Mouse (Mus musculus) neural tube, embryonic 14.5 days (tissue): Measurements from ENCODE around the gene Npm3. TPM values are rescaled to one million over a fixed set of nuclear protein-coding genes. Genes with fewer than 3 reads are reported as not detected.

Experiments used
- ATAC-seq: fragments of 200-750 bp; cut with Nextera tagmentation; 2 replicates; pipeline ENCODE4 v1.8.0; 2017; ENCODE audit warnings: low read depth, mild to moderate bottlenecking, moderate TSS enrichment, moderate library complexity
- H3K27ac ChIP-seq: fragments of 300-500 bp; sonication (generic); 2 replicates; pipeline ENCODE4 v1.5.1; 2014; ENCODE audit warnings: low read depth, mild to moderate bottlenecking, control low read depth, low read length, moderate library complexity, mixed read lengths
- H3K27me3 ChIP-seq: fragments of 300-500 bp; sonication (generic); 2 replicates; pipeline ENCODE4 v1.6.1; 2014; ENCODE audit warnings: low read length; ENCODE audit not compliant: control insufficient read depth, insufficient read depth
- H3K36me3 ChIP-seq: fragments of 300-500 bp; sonication (generic); 2 replicates; pipeline ENCODE4 v1.6.1; 2014; ENCODE audit warnings: low read length, mixed read lengths; ENCODE audit not compliant: control insufficient read depth, insufficient read depth
- H3K4me1 ChIP-seq: fragments of 300-500 bp; sonication (generic); 2 replicates; pipeline ENCODE4 v1.6.1; 2014; ENCODE audit warnings: low read length; ENCODE audit not compliant: control insufficient read depth, insufficient read depth
- H3K4me2 ChIP-seq: fragments of 300-500 bp; sonication (generic); 2 replicates; pipeline ENCODE4 v1.6.1; 2014; ENCODE audit warnings: mild to moderate bottlenecking, low read depth, low read length, control low read depth
- H3K4me3 ChIP-seq: fragments of 300-500 bp; sonication (generic); 2 replicates; pipeline ENCODE4 v1.5.1; 2014; ENCODE audit warnings: low read depth, low read length, control low read depth, mixed read lengths
- H3K9ac ChIP-seq: fragments of 300-500 bp; sonication (generic); replicated peaks from 2 replicates; pipeline ENCODE4 v1.6.1; 2014; ENCODE audit warnings: low read depth, mild to moderate bottlenecking, control low read depth, low read length, mixed read lengths
- H3K9me3 ChIP-seq: fragments of 300-500 bp; sonication (generic); 2 replicates; pipeline ENCODE4 v1.6.1; 2016; ENCODE audit warnings: low read length; ENCODE audit not compliant: control insufficient read depth
- WGBS: fragments of 180-500 bp; shearing (Covaris S2); extraction: QIAGEN DNeasy Blood & Tissue Kit; methylation state at CpG from one replicate; pipeline ENCODE4 v1.1.7; 2014; 5-methylcytosine and 5-hydroxymethylcytosine counted together
- polyA plus RNA-seq: library from polyadenylated mRNA; unstranded; fragments of >200 nt; fragmentation: Nextera tagmentation; extraction: Ambion mirVana; gene quantifications from 2 replicates; pipeline ENCODE4 v1.2.1, GENCODE M21; 2014

Npm3 gene
- 5.9 and 6.1 TPM in 2 replicates for polyA plus RNA-seq

GRCm38 (mm10) chr19:45749243-45750043 is at the start of gene Npm3:
Gene Npm3 (minus strand): TSS chr19:45749591.
- H3K4me2 ChIP-seq, result peak within 1 kb of the TSS; percentile 97
- WGBS, result 1% methylated on average over 58 of the region's 60 CpGs
- peak; percentile 88 for ATAC-seq
- H3K27me3 ChIP-seq, result peaks cover 20% of the 10 kb centered on the region
- no peak within 1 kb of the TSS; the same call in 1 of the 2 replicates for H3K27ac ChIP-seq
- peak within 1 kb of the TSS; percentile 72 for H3K9ac ChIP-seq
- no peaks in the 10 kb centered on the region for H3K9me3 ChIP-seq
- peaks cover 18% of the 10 kb centered on the region for H3K36me3 ChIP-seq
- H3K4me1 ChIP-seq, result peaks cover 9% of the 10 kb centered on the region
- H3K4me3 ChIP-seq, result peak within 1 kb of the TSS; percentile 81

- Histone ChIP-seq H3K27ac (no peak overlapping the region), H3K4me1 (no peaks in the 10 kb centered on the region), H3K36me3 (no peaks in the 10 kb centered on the region), H3K27me3 (no peaks in the 10 kb centered on the region), H3K9me3 (no peaks in the 10 kb centered on the region), H3K9ac (no peak overlapping the region), H3K4me3 (no peak overlapping the region), H3K4me2 (no peak overlapping the region)
- 69% methylated on average over 15 of the region's 15 CpGs for WGBS
- no peak for ATAC-seq
Measured at GRCm38 (mm10) chr19:45796879-45797278, 47.5 kb upstream of the Npm3 start.

DNA sequence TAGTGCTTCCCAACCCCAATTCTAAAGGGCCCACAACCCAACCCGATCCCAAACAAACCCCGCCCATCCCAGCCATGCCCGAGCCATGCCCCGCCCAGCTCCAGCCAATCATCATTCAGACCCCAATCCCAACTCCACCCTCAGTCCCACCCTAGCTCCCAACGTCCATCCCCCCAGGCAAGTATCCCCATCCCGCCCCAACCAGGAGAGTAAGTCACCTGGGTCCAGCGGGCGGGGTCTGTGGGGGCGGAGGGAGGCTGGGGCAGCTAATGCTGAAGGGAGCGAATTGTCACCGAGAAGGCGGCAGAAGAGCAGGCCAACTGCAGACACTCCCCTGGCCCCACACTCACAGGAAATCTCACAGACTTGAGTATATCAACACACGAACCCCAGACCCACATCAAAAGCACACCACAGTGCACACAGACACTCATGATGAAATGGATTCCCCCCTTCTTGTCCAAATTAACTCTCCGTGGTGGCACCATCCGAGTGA is 46.7 kb upstream of the Npm3 start:
- no peak for ATAC-seq
- Histone ChIP-seq H3K9me3 (no peaks in the 10 kb centered on the region), H3K9ac (no peak overlapping the region), H3K27ac (no peak overlapping the region), H3K36me3 (no peaks in the 10 kb centered on the region), H3K4me2 (no peak overlapping the region), H3K27me3 (no peaks in the 10 kb centered on the region), H3K4me3 (no peak overlapping the region), H3K4me1 (no peaks in the 10 kb centered on the region)
- WGBS, result 10% methylated on average over 15 of the region's 15 CpGs

GRCm38 (mm10) chr19:45795406-45795944 is 46.1 kb upstream of the Npm3 start:
- WGBS, result 36% methylated on average over 15 of the region's 15 CpGs
- no peak overlapping the region for H3K4me2 ChIP-seq

DNA sequence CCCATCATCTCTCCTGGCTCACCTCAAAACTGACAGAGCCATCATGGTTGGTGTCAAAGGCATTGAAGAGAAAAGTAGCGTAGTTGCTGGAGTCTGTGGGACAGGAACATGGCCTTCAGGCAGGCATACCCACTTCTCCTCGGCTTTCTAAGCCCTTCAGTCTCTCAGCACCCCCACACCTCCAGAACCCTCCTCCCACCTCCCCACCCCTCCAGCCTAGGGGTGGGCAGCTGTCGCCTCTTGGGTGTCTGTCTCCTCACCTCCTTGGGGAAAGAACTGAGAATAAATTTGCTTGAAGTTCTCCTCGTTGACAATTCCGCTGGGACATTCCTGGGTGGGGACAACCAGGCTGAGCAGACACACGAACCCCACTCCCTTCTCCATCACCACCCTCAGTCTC is 45.3 kb upstream of the Npm3 start:
- Histone ChIP-seq H3K27ac (no peak overlapping the region), H3K9me3 (no peaks in the 10 kb centered on the region), H3K4me2 (no peak overlapping the region), H3K4me1 (no peaks in the 10 kb centered on the region), H3K9ac (no peak overlapping the region), H3K36me3 (no peaks in the 10 kb centered on the region), H3K27me3 (no peaks in the 10 kb centered on the region), H3K4me3 (no peak overlapping the region)
- no peak for ATAC-seq
- WGBS, result 85% methylated on average over 6 of the region's 6 CpGs

More at GRCm38 (mm10) chr19:45795406-45795944, 46.1 kb upstream of the Npm3 start:
- Histone ChIP-seq H3K27me3 (no peaks in the 10 kb centered on the region), H3K36me3 (no peaks in the 10 kb centered on the region), H3K27ac (no peak overlapping the region), H3K9me3 (no peaks in the 10 kb centered on the region), H3K9ac (no peak overlapping the region), H3K4me1 (no peaks in the 10 kb centered on the region), H3K4me3 (no peak overlapping the region)
- no peak for ATAC-seq

GRCm38 (mm10) chr19:45792404-45792803 is 43.0 kb upstream of the Npm3 start:
- no peak for ATAC-seq
- 95% methylated on average over 6 of the region's 6 CpGs for WGBS
- Histone ChIP-seq H3K4me1 (no peaks in the 10 kb centered on the region), H3K4me2 (no peak overlapping the region), H3K27ac (no peak overlapping the region), H3K36me3 (no peaks in the 10 kb centered on the region), H3K27me3 (no peaks in the 10 kb centered on the region), H3K9me3 (no peaks in the 10 kb centered on the region), H3K4me3 (no peak overlapping the region), H3K9ac (no peak overlapping the region)

GRCm38 (mm10) chr19:45789888-45790874 is 40.8 kb upstream of the Npm3 start:
- H3K27ac ChIP-seq, result no peak overlapping the region
- no peaks in the 10 kb centered on the region for H3K36me3 ChIP-seq
- no peaks in the 10 kb centered on the region for H3K4me1 ChIP-seq
- no peak overlapping the region for H3K4me2 ChIP-seq
- WGBS, result 85% methylated on average over 13 of the region's 13 CpGs
- no peak overlapping the region for H3K4me3 ChIP-seq
- H3K9ac ChIP-seq, result no peak overlapping the region
- no peaks in the 10 kb centered on the region for H3K9me3 ChIP-seq
- no peak for ATAC-seq
- no peaks in the 10 kb centered on the region for H3K27me3 ChIP-seq

GRCm38 (mm10) chr19:45789365-45789764 is 40.0 kb upstream of the Npm3 start:
- Histone ChIP-seq H3K9me3 (no peaks in the 10 kb centered on the region), H3K4me1 (no peaks in the 10 kb centered on the region), H3K27ac (no peak overlapping the region), H3K4me2 (no peak overlapping the region), H3K9ac (no peak overlapping the region), H3K27me3 (no peaks in the 10 kb centered on the region), H3K4me3 (no peak overlapping the region), H3K36me3 (no peaks in the 10 kb centered on the region)
- no peak for ATAC-seq
- WGBS, result 42% methylated on average over 7 of the region's 7 CpGs
